Mouse (Mus musculus) olfactory bulb, adult 2 months (tissue): ENCODE results near the gene Pex19.

Experiments
- CTCF ChIP-seq: fragments of 200-500 bp; IDR thresholded peaks from 2 replicates; pipeline ENCODE4 v1.5.1; 2012; ENCODE audit warnings: low read depth, mild to moderate bottlenecking, low read length, moderate library complexity; ENCODE audit not compliant: insufficient read depth
- POLR2A ChIP-seq: fragments of 200-500 bp; IDR thresholded peaks from 2 replicates; pipeline ENCODE4 v1.6.1; 2012; ENCODE audit warnings: mild to moderate bottlenecking, low read depth, low read length, moderate library complexity; ENCODE audit not compliant: insufficient read depth

DNA sequence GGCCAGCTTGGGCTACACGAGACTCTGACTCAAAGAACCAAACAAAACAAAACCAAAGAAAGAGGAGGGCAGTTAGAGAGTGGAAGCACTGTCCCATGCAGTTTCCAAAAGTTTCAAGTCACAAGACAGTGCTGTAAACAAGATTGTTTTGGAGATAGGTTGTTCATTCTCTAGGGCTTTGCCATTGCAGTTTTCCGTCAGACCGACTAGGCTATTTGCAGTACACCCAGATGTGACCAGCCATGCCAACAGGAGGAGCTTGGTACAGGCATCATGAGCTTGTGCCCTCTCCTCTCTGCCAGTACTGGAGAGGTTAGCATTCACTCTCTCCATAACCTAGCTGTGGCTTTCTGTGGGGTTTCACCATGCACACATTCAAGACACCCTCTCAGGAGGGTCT, 33.0 kb upstream of the Pex19 start:
- TF ChIP-seq POLR2A (no peak), CTCF (no peak)
